Mouse (Mus musculus): ENCODE measurements around the gene Tceal5.

DNA sequence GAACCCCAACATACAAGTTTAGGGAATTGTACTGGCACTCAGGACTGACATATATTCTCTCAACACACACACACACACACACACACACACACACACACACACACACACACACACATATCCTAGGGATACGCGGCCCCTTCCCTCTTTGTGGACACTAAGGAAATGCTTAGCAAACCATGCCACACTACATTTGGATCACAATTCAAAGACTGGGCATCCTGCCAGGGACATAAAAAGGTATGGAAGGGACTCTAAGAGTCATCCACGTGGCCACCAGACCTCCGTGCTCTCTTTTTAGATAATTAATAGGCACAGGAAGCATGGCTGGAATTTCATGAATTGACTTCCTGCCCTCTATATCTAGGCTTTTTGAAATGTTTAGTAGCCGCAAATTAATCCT is 24.1 kb upstream of the Tceal5 start:
- TF ChIP-seq CTCF (IDR thresholded peaks at IDR 0.05; ENCODE audit: borderline replicate concordance, extremely low read depth, insufficient read depth, insufficient read length) (no peak), POLR2A (IDR thresholded peaks at IDR 0.05; ENCODE audit: borderline replicate concordance, extremely low read depth, insufficient read depth, insufficient read length, poor library complexity, severe bottlenecking) (no peak)
